Mouse (Mus musculus): ENCODE results near the gene Degs1. TPM values are rescaled to one million over a fixed set of nuclear protein-coding genes. Genes with fewer than 3 reads are reported as not detected.

Gene Degs1
- 51.0 and 54.5 TPM in 2 replicates for polyA plus RNA-seq (2015; fragmentation: Nextera tagmentation; extraction: Ambion mirVana)

DNA sequence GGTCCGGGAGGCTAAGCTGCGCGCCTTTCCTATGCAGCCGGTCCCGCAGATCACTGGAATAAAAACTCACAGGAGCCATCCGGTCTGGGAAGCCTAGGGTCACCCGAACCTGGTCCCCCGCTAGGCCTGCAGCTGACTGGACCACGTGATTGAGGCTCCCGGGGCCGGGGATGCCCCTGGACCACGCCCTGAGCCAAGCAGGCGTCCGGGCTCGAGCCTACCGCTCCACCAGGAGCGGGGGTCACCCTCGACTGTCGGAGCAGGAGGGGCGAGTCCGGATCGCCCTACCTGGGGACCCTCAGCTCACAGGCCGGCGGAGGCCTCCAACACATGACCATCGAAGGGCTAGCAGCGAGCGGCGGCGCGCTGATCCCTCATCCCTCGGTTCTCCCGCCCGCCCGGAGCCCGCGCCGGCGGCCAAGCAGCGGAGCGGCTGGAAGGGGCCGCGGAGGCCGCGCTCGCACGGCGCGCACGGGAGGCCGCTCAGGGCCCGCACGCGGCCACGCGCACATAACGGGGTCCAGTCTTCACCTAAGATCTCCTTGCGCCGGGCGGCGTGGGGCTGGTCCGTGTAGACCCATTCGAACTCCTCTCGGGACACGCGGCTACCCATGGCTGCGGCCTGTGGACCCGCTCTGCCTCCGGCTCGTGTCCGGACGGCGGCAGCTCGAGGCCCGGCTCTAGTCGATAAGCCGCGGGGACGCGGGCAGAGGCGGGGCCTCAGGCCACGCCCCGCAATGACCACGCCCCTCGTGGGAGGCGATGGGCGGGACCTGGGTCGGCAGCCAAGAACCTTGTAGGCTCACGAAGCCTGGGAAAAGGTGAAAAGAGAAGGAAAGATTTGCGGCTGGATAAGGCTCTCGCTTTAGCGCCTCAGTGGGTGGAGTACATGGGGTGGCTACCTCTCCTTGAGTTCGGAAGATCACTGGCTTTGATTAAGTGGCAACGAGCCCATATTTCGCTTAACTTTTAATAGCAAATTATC lies at the start of gene Degs1:
Gene Degs1 (minus strand): TSS at position 714 of the 985 bp plus-strand sequence.
- peak; percentile 96 for ATAC-seq

DNA sequence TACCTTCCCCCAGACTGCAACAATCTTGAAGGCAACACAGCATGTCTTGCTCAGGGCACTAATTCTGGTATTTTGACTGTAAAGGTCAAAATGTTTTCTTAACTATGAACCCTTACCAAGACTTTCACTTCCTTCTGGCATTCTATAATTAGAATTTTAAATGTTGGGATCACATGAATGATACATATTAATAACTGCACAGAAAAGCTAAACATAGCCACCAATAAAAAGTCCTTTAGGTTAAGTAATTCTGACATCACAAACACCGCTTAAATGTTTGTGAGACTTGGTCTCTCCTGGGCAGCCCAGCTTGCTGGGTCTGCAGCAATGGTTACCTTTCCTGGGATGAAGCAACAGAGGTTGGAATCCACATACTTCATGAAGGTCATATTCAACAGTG lies 43.3 kb upstream of the Degs1 start:
- 94% methylated on average over 1 of the region's 1 CpGs for WGBS
- H3K27ac ChIP-seq, result no peak overlapping the region
- H3K4me2 ChIP-seq (replicated peaks), result no peak overlapping the region
- H3K36me3 ChIP-seq, result peaks cover 80% of the 10 kb centered on the region
- H3K9ac ChIP-seq (replicated peaks), result no peak overlapping the region
- no peak overlapping the region for H3K4me3 ChIP-seq (replicated peaks)
- H3K27me3 ChIP-seq, result no peaks in the 10 kb centered on the region
- no peaks in the 10 kb centered on the region for H3K9me3 ChIP-seq
- H3K4me1 ChIP-seq (replicated peaks), result no peaks in the 10 kb centered on the region
- no peak for ATAC-seq

More for the DNA sequence above, at the start of gene Degs1:
- Histone ChIP-seq H3K9me3 (no peaks in the 10 kb centered on the region), H3K27ac (peak within 1 kb of the TSS; percentile 86), H3K9ac (replicated peaks) (peak within 1 kb of the TSS; percentile 83), H3K36me3 (peaks cover 19% of the 10 kb centered on the region), H3K27me3 (peaks cover 18% of the 10 kb centered on the region), H3K4me3 (replicated peaks) (peak within 1 kb of the TSS; percentile 64), H3K4me1 (replicated peaks) (peaks cover 24% of the 10 kb centered on the region), H3K4me2 (replicated peaks) (peak within 1 kb of the TSS; percentile 72)
- WGBS, result under 1% methylated on average over 93 of the region's 94 CpGs

DNA sequence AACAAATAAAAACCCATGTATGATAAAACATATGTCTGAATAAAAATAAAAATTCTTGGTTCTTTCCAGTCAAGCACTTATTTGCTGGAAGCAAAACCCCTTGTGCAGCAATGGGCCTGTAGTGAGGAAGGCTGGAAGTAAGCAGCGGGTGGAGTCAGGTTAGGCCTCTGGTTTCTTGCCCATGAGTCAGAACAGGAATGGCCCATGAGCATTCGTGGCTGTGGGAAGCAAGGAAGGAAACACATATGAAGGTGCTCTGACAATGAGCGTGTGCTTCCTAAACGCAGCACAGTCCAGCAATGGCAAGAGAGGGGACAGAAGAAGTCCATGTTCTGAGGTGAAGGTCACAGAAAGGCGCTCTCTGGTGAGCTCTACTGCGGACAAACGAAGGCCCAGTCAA lies 41.9 kb upstream of the Degs1 start:
- ATAC-seq, result no peak
- Histone ChIP-seq H3K4me1 (replicated peaks) (no peaks in the 10 kb centered on the region), H3K27me3 (no peaks in the 10 kb centered on the region), H3K27ac (no peak overlapping the region), H3K4me3 (replicated peaks) (no peak overlapping the region), H3K36me3 (peaks cover 85% of the 10 kb centered on the region), H3K9me3 (no peaks in the 10 kb centered on the region), H3K4me2 (replicated peaks) (no peak overlapping the region), H3K9ac (replicated peaks) (no peak overlapping the region)
- WGBS, result 94% methylated on average over 7 of the region's 7 CpGs

DNA sequence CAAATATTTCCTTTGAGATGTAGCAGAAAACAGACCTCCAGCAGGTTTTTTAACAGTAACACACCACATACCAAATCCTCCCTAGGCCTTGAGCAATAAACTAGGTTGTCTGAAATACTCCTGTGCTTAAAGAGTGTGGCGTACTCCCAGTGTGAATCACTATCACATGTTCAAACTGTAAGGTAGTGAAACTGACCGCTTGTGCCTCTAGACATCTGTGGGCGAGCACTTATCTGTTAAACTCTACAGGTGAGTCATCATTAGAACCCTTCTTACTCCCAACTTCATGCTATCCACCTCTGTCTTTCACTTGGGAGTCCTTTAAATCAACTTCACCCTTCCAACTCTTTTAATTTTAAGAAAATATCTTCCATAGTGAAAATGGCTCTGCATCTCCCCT lies 40.5 kb upstream of the Degs1 start:
- Histone ChIP-seq H3K27me3 (no peaks in the 10 kb centered on the region), H3K4me1 (replicated peaks) (no peaks in the 10 kb centered on the region), H3K27ac (no peak overlapping the region), H3K4me3 (replicated peaks) (no peak overlapping the region), H3K4me2 (replicated peaks) (no peak overlapping the region), H3K9me3 (no peaks in the 10 kb centered on the region), H3K36me3 (peaks cover 88% of the 10 kb centered on the region), H3K9ac (replicated peaks) (no peak overlapping the region)
- ATAC-seq, result no peak
- WGBS, result over 99% methylated on average over 3 of the region's 3 CpGs

DNA sequence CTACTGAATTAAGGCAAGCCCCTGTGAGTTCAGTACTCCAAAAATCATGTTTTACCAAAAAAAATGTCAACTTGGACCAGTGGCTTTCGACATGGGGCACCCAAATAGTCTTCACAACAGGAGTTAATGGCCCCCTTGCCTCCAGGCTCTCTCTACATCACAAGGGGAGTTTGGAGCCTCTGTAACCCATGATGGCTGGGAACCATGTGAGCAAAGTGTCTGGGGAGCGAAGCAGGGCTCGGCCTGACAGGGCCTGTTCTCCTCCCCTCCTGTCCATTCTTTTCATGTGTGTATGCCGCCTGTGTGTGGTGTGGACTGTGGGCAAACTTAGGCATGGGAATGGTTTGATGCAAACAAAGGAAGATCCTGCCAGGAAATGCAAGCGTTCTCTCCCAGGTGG lies 31.6 kb upstream of the Degs1 start:
- Histone ChIP-seq H3K36me3 (peaks cover 76% of the 10 kb centered on the region), H3K4me1 (replicated peaks) (no peaks in the 10 kb centered on the region), H3K4me3 (replicated peaks) (no peak overlapping the region), H3K9ac (replicated peaks) (no peak overlapping the region), H3K27me3 (no peaks in the 10 kb centered on the region), H3K4me2 (replicated peaks) (no peak overlapping the region), H3K27ac (no peak overlapping the region), H3K9me3 (peaks cover 3% of the 10 kb centered on the region)
- 95% methylated on average over 5 of the region's 5 CpGs for WGBS
- ATAC-seq, result no peak

DNA sequence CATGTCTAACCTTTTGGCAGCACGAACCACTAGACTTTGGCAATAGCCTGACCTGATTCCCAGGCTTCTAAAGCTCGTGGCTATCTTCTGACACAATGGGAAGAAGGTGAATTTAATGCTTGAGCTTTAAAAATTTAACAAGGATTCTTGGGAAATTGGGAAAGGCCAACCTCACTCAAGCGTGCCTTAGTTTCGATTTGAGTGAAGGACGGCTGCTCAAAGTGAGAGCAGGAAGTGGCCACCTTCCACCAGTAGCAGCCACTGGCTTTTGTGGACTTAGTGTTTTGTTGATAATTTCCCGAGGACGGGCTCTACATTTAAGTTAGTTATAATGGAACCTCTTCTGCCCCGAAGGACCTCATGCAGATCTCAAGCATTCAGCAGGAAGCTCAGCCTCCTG lies 30.6 kb upstream of the Degs1 start:
- Histone ChIP-seq H3K4me3 (replicated peaks) (no peak overlapping the region), H3K4me2 (replicated peaks) (no peak overlapping the region), H3K9ac (replicated peaks) (no peak overlapping the region), H3K36me3 (peaks cover 66% of the 10 kb centered on the region), H3K9me3 (peaks cover 3% of the 10 kb centered on the region), H3K4me1 (replicated peaks) (no peaks in the 10 kb centered on the region), H3K27me3 (no peaks in the 10 kb centered on the region), H3K27ac (no peak overlapping the region)
- ATAC-seq, result no peak
- WGBS, result 92% methylated on average over 8 of the region's 8 CpGs

DNA sequence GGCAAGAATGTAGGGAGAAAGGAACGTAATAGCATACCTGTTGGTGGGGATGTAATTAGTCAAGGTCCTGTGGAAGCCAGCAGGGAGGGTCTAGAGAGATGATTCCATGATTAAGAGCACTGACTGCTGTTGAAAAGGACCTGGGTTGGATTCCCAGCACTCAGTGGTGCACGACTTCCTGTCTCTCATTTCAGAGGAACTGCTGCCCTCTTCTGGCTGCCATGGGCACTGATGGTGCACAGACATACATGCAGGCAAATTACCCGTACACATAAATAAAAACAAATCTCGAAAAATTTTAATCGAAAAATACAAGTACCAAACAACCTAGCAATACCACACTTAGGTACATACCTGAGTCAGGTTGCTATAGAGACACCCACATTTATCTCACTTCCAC lies 28.8 kb upstream of the Degs1 start:
- Histone ChIP-seq H3K36me3 (peaks cover 49% of the 10 kb centered on the region), H3K4me3 (replicated peaks) (no peak overlapping the region), H3K9ac (replicated peaks) (no peak overlapping the region), H3K27ac (no peak overlapping the region), H3K4me1 (replicated peaks) (no peaks in the 10 kb centered on the region), H3K4me2 (replicated peaks) (no peak overlapping the region), H3K27me3 (no peaks in the 10 kb centered on the region), H3K9me3 (peaks cover 3% of the 10 kb centered on the region)
- 96% methylated on average over 5 of the region's 5 CpGs for WGBS
- ATAC-seq, result no peak

DNA sequence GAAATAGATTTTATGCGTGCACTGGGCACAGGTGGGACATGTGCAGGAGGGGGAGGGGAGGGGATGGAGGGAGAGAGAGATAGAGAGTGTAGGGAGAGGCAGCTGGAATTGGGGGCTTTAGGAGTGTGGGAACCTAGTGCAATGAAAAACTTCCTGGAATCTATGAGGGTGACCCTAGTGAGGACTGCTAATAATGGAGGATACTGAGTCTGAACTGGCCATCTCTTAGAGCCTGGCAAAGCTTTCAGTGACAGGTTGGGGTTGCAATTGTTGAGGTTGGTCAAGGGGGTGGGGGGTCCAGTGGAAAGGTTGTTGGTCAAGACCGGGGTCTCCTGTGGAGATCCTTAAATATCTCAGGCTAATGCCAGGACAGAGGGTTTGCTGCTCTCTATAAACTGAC lies 27.7 kb upstream of the Degs1 start:
- Histone ChIP-seq H3K36me3 (peaks cover 39% of the 10 kb centered on the region), H3K4me2 (replicated peaks) (no peak overlapping the region), H3K4me1 (replicated peaks) (no peaks in the 10 kb centered on the region), H3K27ac (no peak overlapping the region), H3K9ac (replicated peaks) (no peak overlapping the region), H3K27me3 (no peaks in the 10 kb centered on the region), H3K4me3 (replicated peaks) (no peak overlapping the region), H3K9me3 (peaks cover 3% of the 10 kb centered on the region)
- WGBS, result 90% methylated on average over 2 of the region's 2 CpGs
- ATAC-seq, result no peak

DNA sequence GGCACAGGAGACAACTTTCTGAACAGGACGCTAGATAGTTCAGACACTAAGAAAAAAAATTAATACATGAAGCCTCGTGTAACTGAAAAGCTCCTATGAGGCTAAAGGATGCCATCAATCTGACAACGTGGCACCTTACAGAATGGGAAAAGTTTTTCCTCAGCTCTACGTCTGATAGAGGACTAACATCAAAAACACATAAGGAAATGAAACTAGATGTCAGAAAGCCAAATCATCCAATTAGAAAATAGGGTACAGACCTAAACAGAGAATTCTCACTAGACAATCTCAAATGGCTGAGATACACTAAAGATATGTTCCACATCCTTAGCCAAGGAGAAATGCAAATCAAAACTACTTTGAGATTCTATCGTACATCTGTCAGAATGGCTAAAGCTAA lies 26.8 kb upstream of the Degs1 start:
- no peaks in the 10 kb centered on the region for H3K4me1 ChIP-seq (replicated peaks)
- ATAC-seq, result no peak
- H3K4me2 ChIP-seq (replicated peaks), result no peak overlapping the region
- H3K36me3 ChIP-seq, result peaks cover 30% of the 10 kb centered on the region
- H3K9ac ChIP-seq (replicated peaks), result no peak overlapping the region
- no peaks in the 10 kb centered on the region for H3K27me3 ChIP-seq
- H3K27ac ChIP-seq, result no peak overlapping the region
- H3K4me3 ChIP-seq (replicated peaks), result no peak overlapping the region
- WGBS, result 84% methylated on average over 5 of the region's 5 CpGs
- peaks cover 3% of the 10 kb centered on the region for H3K9me3 ChIP-seq

DNA sequence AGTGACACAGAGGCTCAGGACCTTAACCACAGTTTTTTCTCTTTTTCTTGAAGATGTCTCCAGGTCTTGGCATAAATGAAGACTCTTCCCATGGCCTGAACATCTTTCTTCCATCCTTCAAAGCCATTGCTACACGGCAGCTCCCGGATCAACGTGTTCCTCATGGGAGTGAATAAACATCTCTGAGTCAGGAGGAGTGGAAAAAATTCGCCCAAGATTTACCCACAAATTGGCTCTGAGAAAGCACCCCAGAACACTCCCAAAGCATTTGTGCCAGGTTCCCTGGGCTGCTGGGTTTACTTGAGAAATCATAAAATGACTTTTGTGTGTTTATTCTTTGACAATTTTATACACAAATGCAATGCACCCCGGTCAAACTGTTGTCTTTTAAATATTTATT lies 20.3 kb upstream of the Degs1 start:
- Histone ChIP-seq H3K4me1 (replicated peaks) (no peaks in the 10 kb centered on the region), H3K9me3 (no peaks in the 10 kb centered on the region), H3K9ac (replicated peaks) (no peak overlapping the region), H3K27me3 (no peaks in the 10 kb centered on the region), H3K4me2 (replicated peaks) (no peak overlapping the region), H3K27ac (no peak overlapping the region), H3K36me3 (no peaks in the 10 kb centered on the region), H3K4me3 (replicated peaks) (no peak overlapping the region)
- 95% methylated on average over 5 of the region's 5 CpGs for WGBS
- ATAC-seq, result no peak

DNA sequence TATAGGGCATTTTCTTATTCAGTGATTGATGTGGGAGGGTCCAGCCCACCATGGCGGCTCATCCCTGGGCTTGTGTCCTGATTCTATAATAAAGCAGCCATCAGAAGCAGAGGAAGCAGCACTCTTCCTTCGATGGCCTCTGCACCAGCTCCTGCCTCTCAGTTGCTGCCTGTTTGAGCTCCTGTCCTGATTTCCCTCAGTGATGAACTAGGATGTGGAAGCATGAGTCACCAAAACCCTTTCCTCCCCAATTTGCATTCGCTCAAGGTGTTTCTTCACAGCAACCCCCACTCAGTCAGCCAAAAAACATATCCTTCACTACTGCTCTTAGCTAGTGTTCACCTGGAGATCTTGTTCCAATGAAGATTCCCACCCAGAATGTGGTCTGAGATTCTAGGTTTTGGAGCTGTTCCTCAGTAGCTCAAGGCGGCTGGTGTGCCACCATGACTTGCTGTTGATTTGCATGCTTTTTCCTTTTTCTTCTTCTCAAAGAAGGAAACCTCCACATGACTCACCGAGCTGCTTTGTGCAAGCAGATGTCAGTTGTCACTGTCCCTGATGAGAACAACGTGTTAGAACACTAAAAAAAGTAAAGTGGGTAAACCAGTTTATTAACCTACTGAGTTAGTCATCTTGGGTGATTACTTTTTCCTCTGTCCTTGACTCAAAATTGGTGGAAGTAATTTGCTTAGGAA lies 19.7 kb upstream of the Degs1 start:
- Histone ChIP-seq H3K36me3 (no peaks in the 10 kb centered on the region), H3K27ac (no peak overlapping the region), H3K4me1 (replicated peaks) (no peaks in the 10 kb centered on the region), H3K4me3 (replicated peaks) (no peak overlapping the region), H3K27me3 (no peaks in the 10 kb centered on the region), H3K9me3 (no peaks in the 10 kb centered on the region), H3K9ac (replicated peaks) (no peak overlapping the region), H3K4me2 (replicated peaks) (no peak overlapping the region)
- no peak for ATAC-seq
- 86% methylated on average over 6 of the region's 6 CpGs for WGBS

DNA sequence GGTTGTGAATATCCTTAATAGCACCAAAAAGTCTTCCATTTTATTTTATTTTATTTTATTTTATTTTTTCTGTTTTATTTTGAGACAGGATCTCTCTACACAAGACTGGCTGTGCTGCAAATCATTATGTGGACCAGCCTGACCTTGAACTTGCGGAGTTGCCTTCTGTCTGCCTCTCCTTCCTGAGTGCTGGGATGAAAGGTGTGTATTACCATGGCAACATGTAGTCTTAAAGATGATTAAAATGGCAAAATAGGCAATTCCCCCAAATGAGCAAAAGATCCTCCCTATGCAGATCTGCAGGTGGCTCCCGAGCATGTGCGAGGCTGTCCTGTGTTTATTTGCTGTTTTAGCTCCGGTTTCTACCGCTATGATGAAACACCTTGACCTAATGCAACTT lies 15.2 kb upstream of the Degs1 start:
- no peaks in the 10 kb centered on the region for H3K27me3 ChIP-seq
- no peak for ATAC-seq
- H3K9me3 ChIP-seq, result no peaks in the 10 kb centered on the region
- H3K36me3 ChIP-seq, result no peaks in the 10 kb centered on the region
- H3K9ac ChIP-seq (replicated peaks), result no peak overlapping the region
- no peak overlapping the region for H3K4me3 ChIP-seq (replicated peaks)
- no peaks in the 10 kb centered on the region for H3K4me1 ChIP-seq (replicated peaks)
- no peak overlapping the region for H3K27ac ChIP-seq
- no peak overlapping the region for H3K4me2 ChIP-seq (replicated peaks)
- WGBS, result 93% methylated on average over 5 of the region's 5 CpGs

All from midbrain, embryonic 13.5 days (tissue).